Mouse (Mus musculus) liver, embryonic 14.5 days (tissue): ENCODE data around the gene Prkn.

Source experiments
- CTCF ChIP-seq: IDR thresholded peaks from 2 replicates; pipeline ENCODE4 v1.5.1; 2016; ENCODE audit warnings: antibody characterized with exemption, low read depth, control low read depth
- EP300 ChIP-seq: IDR thresholded peaks from 2 replicates; pipeline ENCODE4 v1.6.1; 2016; ENCODE audit warnings: antibody characterized with exemption, low read depth

DNA sequence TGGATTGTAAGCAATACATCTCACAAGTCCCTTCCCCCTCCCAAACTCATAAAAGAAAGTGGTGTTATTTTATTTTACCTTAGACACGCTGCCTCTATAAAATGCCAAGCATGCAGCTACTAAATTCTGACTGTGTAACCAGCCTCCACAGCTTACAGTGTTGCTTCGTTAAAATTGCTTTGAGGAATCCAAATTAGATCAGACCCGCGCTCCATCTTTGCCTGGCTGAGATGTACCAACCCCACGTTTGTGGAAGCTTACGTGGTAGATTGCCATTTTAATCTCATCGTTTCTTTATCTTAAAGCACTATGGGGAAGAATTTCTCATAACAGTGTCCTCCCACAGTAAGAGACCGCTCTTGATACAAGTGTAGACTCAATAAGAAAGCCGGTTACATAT, 865.6 kb downstream of the Prkn start:
- no peak for TF ChIP-seq CTCF
- TF ChIP-seq EP300, result no peak
